Mouse (Mus musculus): Measurements from ENCODE around the gene Lsamp. TPM values are rescaled to one million over a fixed set of nuclear protein-coding genes. Genes with fewer than 3 reads are reported as not detected.
"Not testable (repeated sequence)": the region's sequence is repeated elsewhere in the genome, so short reads cannot be mapped to it uniquely, and the experiment has no call there.

The Lsamp gene
- polyA plus RNA-seq, 1 experiment from 2014 or later = 2.1 TPM

- H3K27me3 ChIP-seq (ENCODE audit: low read depth, poor library complexity, severe bottlenecking) = no peaks in the 10 kb centered on the region
- 94% methylated on average over 5 of the region's 5 CpGs for WGBS
- no peak overlapping the region for H3K4me3 ChIP-seq
- no peak for DNase-seq (ENCODE audit: low spot score)
- no peak overlapping the region for H3K27ac ChIP-seq
- H3K9me3 ChIP-seq (replicated peaks) = no peaks in the 10 kb centered on the region
- no peaks in the 10 kb centered on the region for H3K4me1 ChIP-seq
- no peaks in the 10 kb centered on the region for H3K36me3 ChIP-seq
Measured at GRCm38 (mm10) chr16:41938258-41938657, 1954.1 kb downstream of the Lsamp start.

- no peaks in the 10 kb centered on the region for H3K4me1 ChIP-seq
- no peak for DNase-seq (ENCODE audit: low spot score)
- H3K27me3 ChIP-seq (ENCODE audit: low read depth, poor library complexity, severe bottlenecking) = no peaks in the 10 kb centered on the region
- H3K27ac ChIP-seq = no peak overlapping the region
- no peak overlapping the region for H3K4me3 ChIP-seq
- H3K9me3 ChIP-seq (replicated peaks) = no peaks in the 10 kb centered on the region
- H3K36me3 ChIP-seq = no peaks in the 10 kb centered on the region
- WGBS = 89% methylated on average over 7 of the region's 7 CpGs
Measured at GRCm38 (mm10) chr16:41941591-41942315, 1957.6 kb downstream of the Lsamp start.

- no peaks in the 10 kb centered on the region for H3K27me3 ChIP-seq (ENCODE audit: low read depth, poor library complexity, severe bottlenecking)
- no peak overlapping the region for H3K27ac ChIP-seq
- H3K9me3 ChIP-seq (replicated peaks) = no peaks in the 10 kb centered on the region
- no peak overlapping the region for H3K4me3 ChIP-seq
- no peaks in the 10 kb centered on the region for H3K4me1 ChIP-seq
- WGBS = 92% methylated on average over 3 of the region's 3 CpGs
- DNase-seq (ENCODE audit: low spot score) = no peak
- no peaks in the 10 kb centered on the region for H3K36me3 ChIP-seq
Measured at GRCm38 (mm10) chr16:41957811-41958210, 1973.7 kb downstream of the Lsamp start.

- no peaks in the 10 kb centered on the region for H3K27me3 ChIP-seq (ENCODE audit: low read depth, poor library complexity, severe bottlenecking)
- WGBS = 71% methylated on average over 1 of the region's 1 CpGs
- H3K36me3 ChIP-seq = no peaks in the 10 kb centered on the region
Measured at GRCm38 (mm10) chr16:41965636-41966035, 1981.5 kb downstream of the Lsamp start.

GRCm38 (mm10) chr16:41969215-41969614 is 1985.1 kb downstream of the Lsamp start:
- no peaks in the 10 kb centered on the region for H3K36me3 ChIP-seq
- H3K27ac ChIP-seq = no peak overlapping the region
- no peaks in the 10 kb centered on the region for H3K9me3 ChIP-seq (replicated peaks)
- H3K27me3 ChIP-seq (ENCODE audit: low read depth, poor library complexity, severe bottlenecking) = no peaks in the 10 kb centered on the region
- WGBS = 79% methylated on average over 2 of the region's 2 CpGs
- H3K4me1 ChIP-seq = no peaks in the 10 kb centered on the region
- no peak overlapping the region for H3K4me3 ChIP-seq
- no peak for DNase-seq (ENCODE audit: low spot score)

More at GRCm38 (mm10) chr16:41965636-41966035, 1981.5 kb downstream of the Lsamp start:
- Histone ChIP-seq H3K27ac (no peak overlapping the region), H3K9me3 (replicated peaks) (no peaks in the 10 kb centered on the region), H3K4me1 (no peaks in the 10 kb centered on the region), H3K4me3 (no peak overlapping the region)
- DNase-seq (ENCODE audit: low spot score) = no peak

GRCm38 (mm10) chr16:41974866-41975719 is 1990.9 kb downstream of the Lsamp start:
- WGBS = 61% methylated on average over 2 of the region's 2 CpGs

GRCm38 (mm10) chr16:41976897-41977296 is 1992.7 kb downstream of the Lsamp start:
- no peak overlapping the region for H3K4me3 ChIP-seq
- H3K4me1 ChIP-seq = no peaks in the 10 kb centered on the region
- H3K36me3 ChIP-seq = no peaks in the 10 kb centered on the region
- no peak for DNase-seq (ENCODE audit: low spot score)
- H3K9me3 ChIP-seq (replicated peaks) = no peaks in the 10 kb centered on the region
- WGBS = 79% methylated on average over 5 of the region's 5 CpGs
- H3K27me3 ChIP-seq (ENCODE audit: low read depth, poor library complexity, severe bottlenecking) = no peaks in the 10 kb centered on the region
- H3K27ac ChIP-seq = no peak overlapping the region

More at GRCm38 (mm10) chr16:41974866-41975719, 1990.9 kb downstream of the Lsamp start:
- Histone ChIP-seq H3K27ac (no peak overlapping the region), H3K9me3 (replicated peaks) (no peaks in the 10 kb centered on the region), H3K27me3 (ENCODE audit: low read depth, poor library complexity, severe bottlenecking) (no peaks in the 10 kb centered on the region), H3K4me3 (no peak overlapping the region), H3K4me1 (no peaks in the 10 kb centered on the region), H3K36me3 (no peaks in the 10 kb centered on the region)
- DNase-seq (ENCODE audit: low spot score) = no peak

GRCm38 (mm10) chr16:41996956-41997355 is 2012.8 kb downstream of the Lsamp start:
- WGBS = 83% methylated on average over 1 of the region's 1 CpGs
- no peak for DNase-seq (ENCODE audit: low spot score)
- no peak overlapping the region for H3K27ac ChIP-seq
- no peaks in the 10 kb centered on the region for H3K9me3 ChIP-seq (replicated peaks)
- H3K36me3 ChIP-seq = no peaks in the 10 kb centered on the region
- H3K27me3 ChIP-seq (ENCODE audit: low read depth, poor library complexity, severe bottlenecking) = no peaks in the 10 kb centered on the region
- H3K4me1 ChIP-seq = no peaks in the 10 kb centered on the region
- no peak overlapping the region for H3K4me3 ChIP-seq

- Histone ChIP-seq H3K36me3 (no peaks in the 10 kb centered on the region), H3K27ac (no peak overlapping the region), H3K4me1 (no peaks in the 10 kb centered on the region), H3K4me3 (no peak overlapping the region), H3K9me3 (replicated peaks) (no peaks in the 10 kb centered on the region), H3K27me3 (ENCODE audit: low read depth, poor library complexity, severe bottlenecking) (no peaks in the 10 kb centered on the region)
- DNase-seq (ENCODE audit: low spot score) = no peak
- WGBS = 95% methylated on average over 5 of the region's 5 CpGs
Measured at GRCm38 (mm10) chr16:42002925-42003324, 2018.8 kb downstream of the Lsamp start.

GRCm38 (mm10) chr16:42003506-42003905 is 2019.3 kb downstream of the Lsamp start:
- H3K4me3 ChIP-seq; DNase-seq (ENCODE audit: low spot score); H3K9me3 ChIP-seq (replicated peaks); H3K36me3 ChIP-seq; H3K27me3 ChIP-seq (ENCODE audit: low read depth, poor library complexity, severe bottlenecking); H3K27ac ChIP-seq; H3K4me1 ChIP-seq: not testable (repeated sequence)
- WGBS = 93% methylated on average over 11 of the region's 11 CpGs

GRCm38 (mm10) chr16:42004166-42004565 is 2020.0 kb downstream of the Lsamp start:
- H3K9me3 ChIP-seq (replicated peaks) = no peaks in the 10 kb centered on the region
- WGBS = 71% methylated on average over 1 of the region's 1 CpGs

GRCm38 (mm10) chr16:42014937-42015336 is 2030.8 kb downstream of the Lsamp start:
- H3K4me3 ChIP-seq = no peak overlapping the region
- no peak for DNase-seq (ENCODE audit: low spot score)
- H3K27me3 ChIP-seq (ENCODE audit: low read depth, poor library complexity, severe bottlenecking) = no peaks in the 10 kb centered on the region
- H3K9me3 ChIP-seq (replicated peaks) = no peaks in the 10 kb centered on the region
- H3K4me1 ChIP-seq = peaks cover 12% of the 10 kb centered on the region
- H3K36me3 ChIP-seq = no peaks in the 10 kb centered on the region
- WGBS = 23% methylated on average over 5 of the region's 5 CpGs
- no peak overlapping the region for H3K27ac ChIP-seq

More at GRCm38 (mm10) chr16:42004166-42004565, 2020.0 kb downstream of the Lsamp start:
- no peak overlapping the region for H3K4me3 ChIP-seq
- no peaks in the 10 kb centered on the region for H3K4me1 ChIP-seq
- no peak overlapping the region for H3K27ac ChIP-seq
- no peaks in the 10 kb centered on the region for H3K27me3 ChIP-seq (ENCODE audit: low read depth, poor library complexity, severe bottlenecking)
- no peaks in the 10 kb centered on the region for H3K36me3 ChIP-seq
- DNase-seq (ENCODE audit: low spot score) = no peak

- Histone ChIP-seq H3K27me3 (ENCODE audit: low read depth, poor library complexity, severe bottlenecking) (no peaks in the 10 kb centered on the region), H3K4me3 (no peak overlapping the region), H3K36me3 (no peaks in the 10 kb centered on the region), H3K27ac (no peak overlapping the region), H3K4me1 (peaks cover 12% of the 10 kb centered on the region), H3K9me3 (replicated peaks) (no peaks in the 10 kb centered on the region)
- DNase-seq (ENCODE audit: low spot score) = no peak
- 50% methylated on average over 3 of the region's 3 CpGs for WGBS
Measured at GRCm38 (mm10) chr16:42015443-42015842, 2031.3 kb downstream of the Lsamp start.
